9 mouse cellular contexts compared by ENCODE assay signal in the genomic region with DNA sequence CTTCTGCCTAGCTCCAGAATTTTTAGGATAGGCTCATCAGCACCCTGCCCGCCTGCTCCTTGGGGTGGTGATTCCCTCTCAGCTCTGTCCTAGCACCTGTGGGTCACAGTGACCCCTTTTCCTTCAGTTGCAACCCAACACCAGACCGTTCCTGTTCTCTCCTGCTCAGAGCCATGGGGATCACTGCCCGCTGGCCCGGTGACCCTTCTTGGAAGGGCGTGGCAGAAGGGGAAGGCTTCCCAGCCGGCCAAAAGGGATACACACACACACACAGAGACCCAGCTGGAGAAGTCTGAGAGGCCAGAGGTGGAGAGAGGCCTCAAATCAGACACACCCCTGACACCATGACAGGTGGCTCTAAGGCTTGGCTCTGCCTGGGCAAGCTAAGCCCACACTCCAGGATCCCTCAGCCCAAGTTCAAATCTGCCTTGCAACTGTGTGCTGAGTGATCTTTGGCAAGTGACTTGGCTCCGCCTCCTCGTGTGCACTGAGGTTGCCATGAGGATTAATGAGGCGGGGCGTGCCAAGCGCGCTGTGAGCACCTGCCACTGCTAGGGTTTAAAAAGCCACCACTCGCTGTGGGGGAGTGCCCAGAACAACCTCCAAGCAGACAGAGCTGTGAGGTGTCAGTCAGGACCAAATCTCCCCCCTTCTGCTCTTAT. TPM values are rescaled to one million over a fixed set of nuclear protein-coding genes. Genes with fewer than 3 reads are reported as not detected.
A peak's percentile ranks its signal among the peaks of the same experiment; 100 is the strongest.
DNase-seq lines count a peak whose midpoint lies in the region; ATAC-seq and TF ChIP-seq lines count a peak whose summit lies in the region.
"Had no signal": no experiment of that assay in that cellular context is flagged by ENCODE, and none has a peak within 500 bp of the region (broad histone marks: within the 10 kb centered on the region; RNA-seq: fewer than 3 reads in every experiment).

No protein-coding gene starts in this region.

- 34% methylated on average over 13 of the region's 13 CpGs for WGBS in embryonic facial prominence, embryonic 10.5 days
- WGBS in hindbrain, embryonic 15.5 days = 27% methylated on average over 13 of the region's 13 CpGs
- 37% methylated on average over 13 of the region's 13 CpGs for WGBS in lung, postnatal 0 days

- no peaks in the 10 kb centered on the region for H3K36me3 ChIP-seq in embryonic facial prominence, embryonic 10.5 days (replicated peaks)
- no peaks in the 10 kb centered on the region for H3K36me3 ChIP-seq in hindbrain, embryonic 15.5 days
- no peaks in the 10 kb centered on the region for H3K36me3 ChIP-seq in lung, postnatal 0 days (ENCODE audit: insufficient read depth, low read length)

- H3K4me1 ChIP-seq in embryonic facial prominence, embryonic 10.5 days = peaks cover 66% of the 10 kb centered on the region
- H3K4me1 ChIP-seq in hindbrain, embryonic 15.5 days (replicated peaks) = peaks cover 88% of the 10 kb centered on the region
- peaks cover 7% of the 10 kb centered on the region; the same call in 1 of the 2 replicates for H3K4me1 ChIP-seq in lung, postnatal 0 days (ENCODE audit: insufficient read depth, low read depth, low read length)

- peaks cover 13% of the 10 kb centered on the region; the same call in 1 of the 2 replicates for H3K27me3 ChIP-seq in embryonic facial prominence, embryonic 10.5 days (replicated peaks; ENCODE audit: low read depth, poor library complexity, severe bottlenecking)
- no peaks in the 10 kb centered on the region for H3K27me3 ChIP-seq in hindbrain, embryonic 15.5 days
- H3K27me3 ChIP-seq in lung, postnatal 0 days (replicated peaks; ENCODE audit: insufficient read depth, low read length) = no peaks in the 10 kb centered on the region
- H3K27me3 ChIP-seq: embryonic facial prominence, embryonic 12.5 days had no signal

- no peak overlapping the region for H3K4me3 ChIP-seq in embryonic facial prominence, embryonic 10.5 days
- H3K4me3 ChIP-seq in hindbrain, embryonic 15.5 days = no peak overlapping the region
- H3K4me3 ChIP-seq in lung, postnatal 0 days (ENCODE audit: low read depth, low read length) = no peak overlapping the region
- H3K4me3 ChIP-seq: embryonic facial prominence, embryonic 12.5 days had no signal

- H3K27ac ChIP-seq in embryonic facial prominence, embryonic 10.5 days (replicated peaks) = 0 out of 2 replicates have a peak overlapping the region, but pooled peaks have one; percentile 32
- no peak overlapping the region for H3K27ac ChIP-seq in hindbrain, embryonic 15.5 days (replicated peaks)
- H3K27ac ChIP-seq in lung, postnatal 0 days (ENCODE audit: low read length) = no peak overlapping the region
- H3K27ac ChIP-seq: embryonic facial prominence, embryonic 12.5 days had no signal

- peak; percentile 58 for ATAC-seq in hindbrain, embryonic 15.5 days (ENCODE audit: low FRiP score, low read depth)
- ATAC-seq in lung, postnatal 0 days = peak; percentile 50

- no peak overlapping the region for H3K4me2 ChIP-seq in hindbrain, embryonic 15.5 days
- no peak overlapping the region for H3K4me2 ChIP-seq in lung, postnatal 0 days (replicated peaks; ENCODE audit: low read depth, low read length)
- H3K4me2 ChIP-seq: embryonic facial prominence, embryonic 12.5 days had no signal

- no peak for TF ChIP-seq CTCF in lung, postnatal 0 days (IDR thresholded peaks at IDR 0.05)

- H3K9ac ChIP-seq in hindbrain, embryonic 15.5 days = no peak overlapping the region
- no peak overlapping the region for H3K9ac ChIP-seq in lung, postnatal 0 days (replicated peaks; ENCODE audit: low read depth)
- H3K9ac ChIP-seq: embryonic facial prominence, embryonic 12.5 days had no signal

- TF ChIP-seq EP300 in lung, postnatal 0 days (IDR thresholded peaks at IDR 0.05) = no peak

- peak; percentile 65 to 74 for DNase-seq in right cerebral cortex, postnatal 10 days (ENCODE audit: low spot score in 2 of 2)
- DNase-seq in right cerebral cortex, postnatal 36 days (ENCODE audit: low spot score in 2 of 2) = no peak
- peak; percentile 39 for DNase-seq in embryonic facial prominence, embryonic 10.5 days (ENCODE audit: low spot score)
- peak; percentile 69 for DNase-seq in lung, postnatal 0 days (ENCODE audit: low spot score)
- DNase-seq in retina, postnatal 1 day = peak; percentile 90
- no peak for DNase-seq in frontal cortex, postnatal 36 days (ENCODE audit: low spot score in 2 of 2)
- no peak for DNase-seq in right cerebral cortex, postnatal 25 days

- H3K9me3 ChIP-seq in embryonic facial prominence, embryonic 10.5 days = no peaks in the 10 kb centered on the region
- no peaks in the 10 kb centered on the region for H3K9me3 ChIP-seq in hindbrain, embryonic 15.5 days
- H3K9me3 ChIP-seq in lung, postnatal 0 days (ENCODE audit: low read length) = no peaks in the 10 kb centered on the region
- H3K9me3 ChIP-seq: embryonic facial prominence, embryonic 12.5 days had no signal

RNA-seq across cellular contexts. Expression of gene Pmepa1, which starts 11.7 kb away (rescaled TPM):
- 1.4 and 2.1 TPM in 2 replicates for polyA plus RNA-seq in embryonic facial prominence, embryonic 10.5 days (2016; fragmentation: Nextera tagmentation; extraction: Ambion mirVana)
- polyA plus RNA-seq in hindbrain, embryonic 15.5 days (2015; fragmentation: Nextera tagmentation; extraction: Ambion mirVana) = 4.4 and 5.0 TPM in 2 replicates
- 9.8 and 11.1 TPM in 2 replicates for polyA plus RNA-seq in lung, postnatal 0 days (2015; fragmentation: Nextera tagmentation; extraction: Ambion mirVana)

RNA-seq across cellular contexts. Expression of gene Zbp1, which starts 45.9 kb away (rescaled TPM):
- polyA plus RNA-seq in embryonic facial prominence, embryonic 10.5 days (2016; fragmentation: Nextera tagmentation; extraction: Ambion mirVana) = not detected in 2 replicates
- polyA plus RNA-seq in hindbrain, embryonic 15.5 days (2015; fragmentation: Nextera tagmentation; extraction: Ambion mirVana) = 0.25 and 1.6 TPM in 2 replicates
- polyA plus RNA-seq in lung, postnatal 0 days (2015; fragmentation: Nextera tagmentation; extraction: Ambion mirVana) = 1.1 and 2.5 TPM in 2 replicates
- polyA plus RNA-seq: embryonic facial prominence, embryonic 12.5 days had no signal

Comparison
In these comparisons a context has a peak if more than half of its experiments do, and no peak if none do; other contexts are left out.
1. DNase-seq: peak in right cerebral cortex, postnatal 10 days (2 of 2), embryonic facial prominence, embryonic 10.5 days (single experiment), lung, postnatal 0 days (single experiment) and retina, postnatal 1 day (single experiment); none in right cerebral cortex, postnatal 36 days (0 of 2), frontal cortex, postnatal 36 days (0 of 2) and right cerebral cortex, postnatal 25 days (single experiment).